Mouse (Mus musculus) yolk sac, embryonic 10.5 days (tissue): ENCODE measurements around the gene Hoxd13.

ENCODE experiments used
- DNase-seq: peaks from one replicate; pipeline ENCODE4 v3.0.0-alpha.2; 2017; ENCODE audit warnings: low spot score

Hoxd13 gene

GRCm38 (mm10) chr2:74680561-74681398 lies 12.7 kb downstream of the Hoxd13 start:
- DNase-seq = no peak

DNA sequence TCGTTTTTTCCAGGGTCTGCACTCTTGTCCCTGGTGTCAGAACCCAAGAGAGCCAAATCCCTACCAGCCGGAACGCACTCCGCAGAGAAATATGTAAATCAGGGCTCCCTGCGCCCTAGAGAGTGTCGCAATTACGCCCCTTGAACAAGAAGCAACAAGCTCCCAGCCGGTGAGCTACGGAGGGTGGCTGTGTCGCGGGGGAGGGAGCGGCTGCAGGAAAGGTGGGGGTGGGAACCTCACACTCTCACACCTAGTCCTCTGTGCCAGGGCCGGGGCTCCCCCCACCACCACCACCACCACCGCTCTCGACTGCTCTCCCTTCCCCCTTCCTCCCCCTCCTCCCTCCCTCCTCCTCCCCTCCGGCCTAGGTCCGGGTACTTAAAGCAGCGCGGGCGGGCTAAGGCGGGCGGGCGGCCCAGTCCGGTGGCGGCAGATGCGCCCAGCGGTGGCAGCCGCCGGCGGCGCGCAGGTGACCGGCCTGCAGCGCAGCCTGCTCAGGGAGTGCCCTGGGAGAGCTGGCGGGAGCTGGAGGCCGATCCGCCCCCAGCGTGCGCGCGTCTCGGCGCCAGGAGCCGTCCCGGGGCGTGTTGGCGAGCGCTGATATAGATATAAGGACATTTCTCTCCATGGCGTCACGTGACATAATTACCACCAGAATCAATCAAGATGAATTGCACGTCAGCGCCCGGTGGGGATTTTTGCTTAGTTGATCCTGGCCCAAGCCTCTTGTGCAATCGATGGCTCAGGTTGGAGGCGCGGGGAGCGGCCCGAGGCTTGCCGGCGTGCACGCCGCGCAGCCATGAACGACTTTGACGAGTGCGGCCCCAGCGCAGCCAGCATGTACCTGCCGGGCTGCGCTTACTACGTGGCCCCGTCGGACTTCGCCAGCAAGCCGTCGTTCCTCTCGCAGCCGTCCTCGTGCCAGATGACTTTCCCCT lies 13.8 kb downstream of the Hoxd13 start:
- no peak for DNase-seq

DNA sequence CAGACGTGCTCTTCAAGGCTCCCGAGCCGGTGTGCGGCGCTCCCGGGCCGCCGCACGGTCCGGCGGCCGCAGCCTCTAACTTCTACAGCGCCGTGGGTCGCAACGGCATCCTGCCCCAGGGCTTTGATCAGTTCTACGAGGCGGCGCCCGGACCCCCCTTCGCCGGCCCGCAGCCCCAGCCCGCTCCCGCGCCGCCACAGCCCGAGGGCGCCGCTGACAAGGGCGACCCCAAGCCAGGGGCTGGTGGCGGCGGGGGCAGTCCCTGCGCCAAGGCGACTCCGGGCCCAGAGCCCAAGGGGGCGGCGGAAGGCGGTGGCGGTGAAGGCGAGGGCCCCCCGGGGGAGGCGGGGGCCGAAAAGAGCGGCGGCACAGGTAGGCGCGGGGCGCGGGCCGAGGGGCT lies 14.7 kb downstream of the Hoxd13 start:
- DNase-seq = no peak

- no peak for DNase-seq
Measured at GRCm38 (mm10) chr2:74683471-74683951, 15.4 kb downstream of the Hoxd13 start.

DNA sequence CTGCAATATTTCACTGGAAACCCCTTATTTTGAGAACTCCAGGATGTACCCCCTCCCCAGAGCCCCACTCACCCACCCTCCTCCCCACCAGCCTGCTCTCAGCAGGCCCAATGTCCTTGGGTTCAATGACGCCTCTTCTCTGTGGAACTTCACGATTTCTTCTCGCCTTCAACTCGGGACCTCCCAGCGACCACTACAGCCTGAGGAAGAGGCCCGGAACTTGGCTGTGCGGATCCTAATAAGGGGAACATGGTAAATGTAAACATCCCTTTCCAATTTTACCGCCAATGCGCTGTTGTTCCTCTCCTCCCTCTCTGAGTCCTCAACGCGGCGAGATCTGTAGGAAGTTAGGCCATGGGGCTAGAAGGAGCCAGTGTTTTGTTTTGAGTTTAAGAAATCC lies 16.0 kb downstream of the Hoxd13 start:
- DNase-seq = no peak

DNA sequence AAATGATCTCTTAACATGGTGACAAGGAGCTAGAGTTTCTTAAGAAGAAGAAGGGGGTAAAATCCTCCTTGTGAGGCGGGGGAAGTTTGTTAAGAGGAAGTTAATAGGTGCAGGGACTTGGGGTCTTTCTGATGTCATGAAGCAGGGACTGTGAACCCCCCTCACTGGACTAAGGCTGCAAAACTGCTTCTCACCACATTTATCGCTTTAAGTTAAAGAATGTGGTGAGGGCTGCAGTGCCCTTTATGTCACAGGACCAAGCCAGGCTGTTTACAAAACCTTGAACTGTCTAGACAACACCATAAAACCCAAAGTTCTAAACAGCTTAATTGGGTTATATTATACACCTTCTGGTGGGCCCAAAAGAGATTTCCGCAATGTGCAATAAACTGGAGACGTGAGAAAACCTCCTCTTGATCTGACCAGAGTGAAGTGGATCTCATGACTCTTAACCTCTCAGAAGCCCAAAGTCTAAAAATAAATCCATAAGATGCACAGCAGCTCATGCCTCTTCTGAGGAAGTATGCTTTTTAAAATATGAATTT lies 17.0 kb downstream of the Hoxd13 start:
- DNase-seq = no peak

DNA sequence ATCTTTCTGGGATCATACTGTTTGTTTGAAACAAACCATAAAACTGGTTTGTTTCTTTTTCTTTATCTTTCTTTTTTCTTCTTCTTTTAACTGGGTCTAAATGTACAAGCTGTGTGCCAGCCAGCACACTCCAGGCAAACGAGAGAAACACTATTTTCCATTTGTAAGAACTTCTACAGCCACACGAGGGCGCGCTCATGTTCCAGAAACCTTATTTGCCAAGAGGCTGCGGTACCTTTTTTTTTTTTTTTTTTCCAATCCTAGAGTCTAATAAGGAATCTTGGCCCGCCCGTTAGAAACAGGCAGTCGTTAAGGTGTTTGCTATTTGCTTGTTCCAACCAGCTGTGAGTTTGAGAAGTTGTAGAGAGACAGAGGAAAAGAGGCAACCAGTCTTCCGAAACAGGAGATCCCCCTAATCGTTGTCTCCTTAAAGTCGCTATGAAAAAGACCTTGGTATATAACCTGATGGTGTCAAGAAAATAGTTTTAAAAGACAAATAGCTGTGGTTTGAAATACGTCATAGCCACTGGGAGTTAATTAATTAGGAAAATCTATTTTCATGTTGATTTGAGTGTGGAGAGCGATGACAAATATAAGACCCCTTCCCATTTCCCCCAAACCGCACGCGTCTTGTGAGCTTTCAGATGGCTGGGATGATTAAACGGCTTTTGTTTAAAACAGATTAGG lies 18.3 kb downstream of the Hoxd13 start:
- DNase-seq = no peak

GRCm38 (mm10) chr2:74686988-74687697 lies 19.0 kb downstream of the Hoxd13 start:
- DNase-seq = no peak

DNA sequence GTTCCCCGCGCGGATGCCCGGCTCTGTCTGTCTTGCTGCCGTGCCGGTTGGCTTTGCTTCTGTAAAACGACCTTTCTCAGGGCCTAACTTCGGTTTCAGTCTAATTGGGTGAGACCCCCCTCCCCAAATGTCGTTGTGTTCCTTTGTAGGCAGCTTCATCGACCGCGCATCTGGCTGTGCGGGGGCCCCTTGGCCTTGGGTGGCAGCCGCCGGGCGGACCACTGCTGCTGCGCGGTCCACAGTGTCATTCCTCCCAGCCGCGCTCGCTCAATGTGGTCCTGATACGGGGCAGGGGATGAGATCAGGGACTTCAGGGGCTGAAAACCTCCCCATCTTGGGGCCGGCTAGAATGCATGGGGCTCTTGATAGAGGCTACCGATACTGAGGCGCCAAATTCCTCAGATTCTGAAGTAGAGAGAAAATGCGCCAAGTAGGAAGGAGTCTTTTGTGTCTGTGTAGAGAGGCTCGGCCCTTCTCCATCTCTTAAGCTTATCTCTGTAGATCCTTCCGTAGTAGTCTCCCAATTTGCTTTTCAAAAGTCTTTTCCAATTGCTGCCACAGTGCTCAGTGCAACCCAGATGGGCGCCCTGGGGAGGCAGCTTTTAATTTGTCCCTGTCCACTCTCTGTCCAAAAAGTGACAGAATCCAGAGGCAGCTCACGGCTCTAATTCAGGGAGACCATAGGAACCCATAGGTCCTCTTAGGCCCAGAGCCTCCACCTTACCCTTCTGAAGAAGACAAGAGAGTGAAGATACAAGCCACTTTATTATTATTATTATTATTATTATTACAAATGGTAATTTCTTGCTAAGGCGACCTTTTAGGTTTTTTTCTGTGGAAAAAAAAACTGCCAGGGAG lies 19.8 kb downstream of the Hoxd13 start:
- DNase-seq = no peak

DNA sequence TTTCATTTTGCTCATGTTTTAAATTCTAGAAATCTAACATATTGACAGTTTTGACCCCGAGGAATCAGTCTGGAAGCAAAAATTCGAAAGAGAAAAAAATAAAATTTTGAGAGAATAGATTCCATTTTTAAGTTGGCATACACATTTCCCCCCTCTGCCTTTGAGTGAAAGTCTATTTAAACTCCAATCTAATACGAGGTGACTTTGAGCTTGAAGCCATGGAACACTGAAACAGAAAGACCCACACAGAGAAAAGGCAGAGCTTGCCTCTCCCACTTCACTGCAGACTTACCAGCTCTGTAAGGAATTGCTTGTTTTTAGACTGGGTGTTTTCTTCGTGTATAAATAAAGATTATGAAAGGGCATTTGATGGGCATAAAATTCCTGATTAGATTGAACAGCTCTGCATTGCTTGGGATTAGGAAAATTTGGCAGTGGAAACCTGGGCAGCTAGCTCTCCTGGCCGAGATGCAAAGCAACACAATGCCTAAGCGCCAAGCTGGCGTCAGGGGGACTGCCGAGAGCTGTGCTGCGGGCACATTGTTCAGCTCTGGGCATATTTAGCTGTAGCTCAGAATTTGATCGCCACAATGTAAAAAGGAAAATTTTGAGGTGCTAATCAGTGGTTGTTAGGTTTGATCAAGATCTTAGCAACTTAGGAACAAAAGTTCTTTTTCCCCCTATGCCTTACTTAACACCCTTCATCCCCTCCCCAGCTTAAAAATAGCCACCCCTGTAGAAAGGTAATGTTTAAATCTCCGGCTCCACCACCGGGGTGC lies 20.9 kb downstream of the Hoxd13 start:
- no peak for DNase-seq

DNA sequence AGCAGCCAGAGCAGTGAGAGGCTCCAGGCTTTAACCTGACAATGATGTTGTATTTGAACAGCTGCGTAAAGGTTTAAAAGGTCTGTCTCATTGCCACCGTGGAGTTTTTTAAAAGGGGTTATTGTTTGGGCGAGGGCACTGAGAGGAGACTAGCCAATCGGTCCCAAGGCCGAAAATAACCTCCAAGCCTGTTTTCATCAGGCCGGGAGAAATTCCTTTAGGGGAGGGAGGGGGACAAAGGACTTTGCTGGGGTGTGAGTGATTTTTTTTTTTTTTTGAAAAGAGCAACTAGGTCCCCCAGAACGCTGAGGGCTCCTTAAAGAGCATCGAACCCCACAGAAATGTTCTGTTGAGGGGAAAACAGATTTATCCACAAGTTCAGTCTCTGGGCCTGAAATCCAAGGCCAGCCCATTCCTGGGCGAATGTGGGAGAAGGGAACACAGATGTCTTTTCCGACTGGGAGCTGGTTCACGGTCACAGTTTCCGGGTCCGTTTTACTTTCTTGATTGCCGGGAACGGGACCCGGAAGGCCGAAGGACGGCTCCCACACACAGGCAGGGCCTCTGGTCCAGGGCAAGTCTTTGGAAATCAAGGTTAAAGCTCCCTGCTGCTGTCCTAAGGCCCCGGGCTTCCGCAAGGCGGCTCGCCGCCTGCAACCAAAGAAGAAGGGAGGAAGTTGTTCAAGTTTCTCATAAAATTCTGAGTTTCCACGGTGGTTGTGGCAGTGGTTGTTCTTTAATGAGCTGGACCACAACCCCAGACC lies 21.6 kb downstream of the Hoxd13 start:
- no peak for DNase-seq

DNA sequence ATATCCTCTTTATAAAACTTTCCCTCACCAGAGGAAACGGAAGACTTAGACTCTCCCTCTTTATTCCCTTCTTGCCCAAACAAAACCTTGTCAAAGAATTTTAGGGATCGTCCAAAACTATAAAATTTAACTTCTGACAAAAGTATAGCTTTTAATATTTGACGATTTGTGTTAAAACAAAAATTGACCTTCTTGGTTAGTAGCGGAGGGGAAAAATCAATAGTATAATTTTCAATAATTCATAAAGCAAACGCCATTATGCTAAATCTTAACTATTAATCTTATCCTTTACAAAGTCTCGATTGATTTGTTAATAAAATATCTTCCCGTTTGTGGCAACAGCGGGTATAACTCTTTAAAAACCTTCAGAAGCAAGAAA lies 22.2 kb downstream of the Hoxd13 start:
- DNase-seq = no peak

DNA sequence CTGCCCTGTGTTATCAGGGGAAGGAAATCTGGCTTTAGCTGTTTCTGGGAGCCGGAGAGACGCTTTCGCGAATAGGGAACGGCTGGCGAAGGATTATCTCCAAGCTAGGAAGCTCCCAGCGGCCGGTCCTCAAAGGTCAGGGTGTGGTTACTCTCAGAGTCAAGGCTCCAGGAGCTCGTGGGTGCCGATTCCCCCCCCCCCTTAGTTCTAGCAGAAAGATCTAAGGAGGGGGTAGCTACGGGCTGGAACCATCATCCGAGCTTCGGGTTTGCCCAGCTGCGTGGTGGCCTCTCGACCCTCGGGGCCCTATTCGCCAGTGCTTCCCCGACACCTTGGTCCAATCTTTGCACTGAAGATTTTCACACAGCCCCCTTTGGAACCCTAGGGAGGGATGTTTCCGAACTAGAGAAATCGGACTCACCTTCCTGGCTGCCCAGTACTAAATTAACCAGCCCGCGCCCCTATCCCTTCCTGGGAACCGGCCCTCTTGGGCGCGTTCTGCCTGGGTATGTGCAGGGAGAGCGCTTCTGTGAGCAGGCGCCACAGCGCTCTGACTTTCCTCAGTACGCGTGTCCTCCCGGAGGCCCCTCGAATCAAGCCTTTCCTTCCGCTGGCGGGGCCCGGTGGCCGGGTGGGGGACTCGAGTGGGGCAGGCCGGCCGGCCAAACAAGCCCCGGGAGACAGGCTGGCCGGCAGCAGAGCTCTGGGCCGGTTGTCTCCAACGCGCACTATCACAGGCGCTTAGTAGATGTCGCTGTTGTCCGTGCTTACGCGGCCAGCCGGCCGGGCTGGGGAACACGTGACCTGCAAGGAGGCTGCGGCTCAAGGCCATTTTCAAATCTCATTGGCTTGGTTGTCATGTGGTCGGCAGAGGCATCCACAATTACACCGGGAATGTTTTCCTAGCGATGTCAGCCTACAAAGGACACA lies 23.2 kb downstream of the Hoxd13 start, which contains the start of gene Hoxd10:
Hoxd10 (plus strand) TSS at position 903 of the 930 bp plus-strand sequence.
- DNase-seq = peak; percentile 75

DNA sequence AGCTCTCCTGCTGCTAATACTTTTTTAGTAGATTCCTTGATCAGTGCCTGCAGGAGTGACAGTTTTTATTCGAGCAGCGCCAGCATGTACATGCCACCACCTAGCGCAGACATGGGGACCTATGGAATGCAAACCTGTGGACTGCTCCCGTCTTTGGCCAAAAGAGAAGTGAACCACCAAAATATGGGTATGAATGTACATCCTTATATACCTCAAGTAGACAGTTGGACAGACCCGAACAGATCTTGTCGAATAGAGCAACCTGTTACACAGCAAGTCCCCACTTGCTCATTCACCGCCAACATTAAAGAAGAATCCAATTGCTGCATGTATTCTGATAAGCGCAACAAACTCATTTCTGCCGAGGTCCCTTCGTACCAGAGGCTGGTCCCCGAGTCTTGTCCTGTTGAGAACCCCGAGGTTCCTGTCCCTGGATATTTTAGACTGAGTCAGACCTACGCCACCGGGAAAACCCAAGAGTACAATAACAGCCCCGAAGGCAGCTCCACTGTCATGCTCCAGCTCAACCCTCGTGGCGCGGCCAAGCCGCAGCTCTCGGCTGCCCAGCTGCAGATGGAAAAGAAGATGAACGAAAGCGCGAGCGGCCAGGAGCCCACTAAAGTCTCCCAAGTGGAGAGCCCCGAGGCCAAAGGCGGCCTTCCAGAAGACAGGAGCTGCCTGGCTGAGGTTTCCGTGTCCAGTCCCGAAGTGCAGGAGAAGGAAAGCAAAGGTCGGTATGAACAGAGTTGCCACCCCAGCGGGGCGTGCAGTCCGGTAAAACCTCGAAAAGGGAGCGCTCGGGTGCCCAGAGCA lies 24.1 kb downstream of the Hoxd13 start:
- DNase-seq = no peak

DNA sequence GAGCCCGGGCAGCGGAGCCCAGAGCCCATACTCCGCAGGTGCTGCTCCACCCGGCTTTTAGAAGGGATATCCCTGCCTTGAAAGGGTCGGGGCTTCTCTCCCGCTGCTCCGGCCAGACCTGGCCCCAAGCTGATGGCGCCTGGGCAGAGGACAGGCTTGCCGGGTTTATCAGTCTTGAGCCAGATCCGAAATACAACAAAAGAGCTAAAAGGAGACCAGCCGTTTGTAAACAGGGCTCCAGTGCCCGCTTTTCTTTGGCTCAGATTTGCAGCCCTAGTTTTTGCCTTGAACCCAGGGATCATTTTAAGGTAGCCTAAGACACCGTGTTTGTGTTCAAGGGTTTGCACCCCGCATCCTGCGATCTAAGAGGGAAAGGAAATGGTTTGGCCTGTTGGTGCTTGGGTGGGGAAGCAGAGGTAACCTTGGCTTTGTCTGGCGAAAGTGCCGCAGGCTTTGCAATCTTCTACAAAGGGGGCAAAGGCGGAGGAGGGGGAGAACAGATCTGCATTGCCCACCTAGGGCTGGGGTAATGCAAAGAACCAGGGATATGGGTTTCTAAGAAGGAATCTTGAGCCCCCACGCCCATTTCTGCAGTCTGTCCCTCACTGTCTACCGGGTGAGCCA lies 24.8 kb downstream of the Hoxd13 start:
- no peak for DNase-seq

GRCm38 (mm10) chr2:74693432-74693827 lies 25.3 kb downstream of the Hoxd13 start:
- DNase-seq = no peak
